Mouse (Mus musculus) neural tube, embryonic 12.5 days (tissue): Measurements from ENCODE around the gene Cbln4. TPM values are rescaled to one million over a fixed set of nuclear protein-coding genes. Genes with fewer than 3 reads are reported as not detected.

Source experiments
- ATAC-seq: fragments of 200-750 bp; cut with Nextera tagmentation; 2 replicates; pipeline ENCODE4 v1.8.0; 2017; ENCODE audit warnings: low read depth, mild to moderate bottlenecking, moderate TSS enrichment, moderate library complexity; ENCODE audit not compliant: low FRiP score
- H3K27ac ChIP-seq: fragments of 300-500 bp; sonication (generic); 2 replicates; pipeline ENCODE4 v1.5.1; 2016
- H3K27me3 ChIP-seq: fragments of 300-500 bp; sonication (generic); replicated peaks from 2 replicates; pipeline ENCODE4 v1.6.1; 2016; ENCODE audit warnings: mild to moderate bottlenecking
- H3K36me3 ChIP-seq: fragments of 300-500 bp; sonication (generic); 2 replicates; pipeline ENCODE4 v1.6.1; 2016; ENCODE audit warnings: mild to moderate bottlenecking
- H3K4me1 ChIP-seq: fragments of 300-500 bp; sonication (generic); 2 replicates; pipeline ENCODE4 v1.6.1; 2016
- H3K4me2 ChIP-seq: fragments of 300-500 bp; sonication (generic); replicated peaks from 2 replicates; pipeline ENCODE4 v1.6.1; 2016; ENCODE audit warnings: mild to moderate bottlenecking
- H3K4me3 ChIP-seq: fragments of 300-500 bp; sonication (generic); 2 replicates; pipeline ENCODE4 v1.5.1; 2016
- H3K9ac ChIP-seq: fragments of 300-500 bp; sonication (generic); 2 replicates; pipeline ENCODE4 v1.6.1; 2016; ENCODE audit warnings: mild to moderate bottlenecking
- H3K9me3 ChIP-seq: fragments of 300-500 bp; sonication (generic); 2 replicates; pipeline ENCODE4 v1.6.1; 2016; ENCODE audit warnings: mild to moderate bottlenecking
- WGBS: fragments of 180-500 bp; shearing (Covaris S2); methylation state at CpG from one replicate; pipeline ENCODE4 v1.1.7; 2016; 5-methylcytosine and 5-hydroxymethylcytosine counted together
- polyA plus RNA-seq: library from polyadenylated mRNA; unstranded; fragments of >200 nt; fragmentation: Nextera tagmentation; extraction: Ambion mirVana; gene quantifications from 2 replicates; pipeline ENCODE4 v1.2.1, GENCODE M21; 2016

The Cbln4 gene
- polyA plus RNA-seq, result 6.9 and 8.9 TPM in 2 replicates

GRCm38 (mm10) chr2:172043235-172043610 is at the start of gene Cbln4:
Gene Cbln4, minus strand, starts transcription at chr2:172043466.
- under 1% methylated on average over 23 of the region's 23 CpGs for WGBS
- peak within 1 kb of the TSS; percentile 35 for H3K4me3 ChIP-seq
- peak within 1 kb of the TSS; percentile 82 for H3K4me2 ChIP-seq
- H3K9me3 ChIP-seq, result no peaks in the 10 kb centered on the region
- H3K27me3 ChIP-seq, result peaks cover 47% of the 10 kb centered on the region
- H3K36me3 ChIP-seq, result no peaks in the 10 kb centered on the region
- H3K9ac ChIP-seq, result peak within 1 kb of the TSS; percentile 63
- no peak for ATAC-seq
- H3K27ac ChIP-seq, result no peak within 1 kb of the TSS
- H3K4me1 ChIP-seq, result peaks cover 30% of the 10 kb centered on the region

GRCm38 (mm10) chr2:172078596-172078995 is 35.3 kb upstream of the Cbln4 start:
- H3K4me2 ChIP-seq, result no peak overlapping the region
- H3K27me3 ChIP-seq, result no peaks in the 10 kb centered on the region
- no peaks in the 10 kb centered on the region for H3K36me3 ChIP-seq
- no peak for ATAC-seq
- no peak overlapping the region for H3K4me3 ChIP-seq
- H3K9ac ChIP-seq, result no peak overlapping the region
- no peak overlapping the region for H3K27ac ChIP-seq
- no peaks in the 10 kb centered on the region for H3K4me1 ChIP-seq
- 91% methylated on average over 3 of the region's 3 CpGs for whole genome bisulfite sequencing
- no peaks in the 10 kb centered on the region for H3K9me3 ChIP-seq

- Histone ChIP-seq H3K9me3 (no peaks in the 10 kb centered on the region), H3K36me3 (no peaks in the 10 kb centered on the region), H3K4me3 (no peak overlapping the region), H3K4me1 (no peaks in the 10 kb centered on the region), H3K9ac (no peak overlapping the region), H3K4me2 (no peak overlapping the region), H3K27me3 (no peaks in the 10 kb centered on the region), H3K27ac (no peak overlapping the region)
- WGBS, result 88% methylated on average over 5 of the region's 5 CpGs
- ATAC-seq, result no peak
These were observed 33.0 kb upstream of the Cbln4 start for GRCm38 (mm10) chr2:172076295-172076694.

GRCm38 (mm10) chr2:172062876-172063275 is 19.6 kb upstream of the Cbln4 start:
- H3K27ac ChIP-seq, result no peak overlapping the region
- ATAC-seq, result no peak
- no peaks in the 10 kb centered on the region for H3K4me1 ChIP-seq
- no peaks in the 10 kb centered on the region for H3K27me3 ChIP-seq
- WGBS, result 92% methylated on average over 7 of the region's 7 CpGs
- H3K4me3 ChIP-seq, result no peak overlapping the region
- H3K4me2 ChIP-seq, result no peak overlapping the region
- no peak overlapping the region for H3K9ac ChIP-seq
- no peaks in the 10 kb centered on the region for H3K36me3 ChIP-seq
- no peaks in the 10 kb centered on the region for H3K9me3 ChIP-seq

- Histone ChIP-seq H3K36me3 (no peaks in the 10 kb centered on the region), H3K9ac (no peak overlapping the region), H3K27me3 (no peaks in the 10 kb centered on the region), H3K4me3 (no peak overlapping the region), H3K9me3 (no peaks in the 10 kb centered on the region), H3K4me1 (no peaks in the 10 kb centered on the region), H3K27ac (no peak overlapping the region), H3K4me2 (no peak overlapping the region)
- no peak for ATAC-seq
- 63% methylated on average over 3 of the region's 3 CpGs for WGBS
These were observed 16.5 kb upstream of the Cbln4 start for GRCm38 (mm10) chr2:172059747-172060146.

- 76% methylated on average over 7 of the region's 7 CpGs for WGBS
- no peak overlapping the region for H3K4me3 ChIP-seq
- H3K36me3 ChIP-seq, result no peaks in the 10 kb centered on the region
- H3K9me3 ChIP-seq, result no peaks in the 10 kb centered on the region
- H3K9ac ChIP-seq, result no peak overlapping the region
- H3K27ac ChIP-seq, result no peak overlapping the region
- H3K4me1 ChIP-seq, result no peaks in the 10 kb centered on the region
- no peaks in the 10 kb centered on the region for H3K27me3 ChIP-seq
- H3K4me2 ChIP-seq, result no peak overlapping the region
- ATAC-seq, result no peak
These were observed 15.8 kb upstream of the Cbln4 start for GRCm38 (mm10) chr2:172058936-172059665.

- Histone ChIP-seq H3K27me3 (peaks cover 39% of the 10 kb centered on the region), H3K4me1 (peaks cover 20% of the 10 kb centered on the region), H3K9ac (no peak overlapping the region), H3K4me2 (no peak overlapping the region), H3K27ac (no peak overlapping the region), H3K9me3 (no peaks in the 10 kb centered on the region), H3K4me3 (no peak overlapping the region), H3K36me3 (no peaks in the 10 kb centered on the region)
- WGBS, result 48% methylated on average over 7 of the region's 7 CpGs
- no peak for ATAC-seq
These were observed 2.7 kb upstream of the Cbln4 start for GRCm38 (mm10) chr2:172046002-172046401.

- Histone ChIP-seq H3K27ac (no peak overlapping the region), H3K4me1 (peaks cover 30% of the 10 kb centered on the region), H3K4me2 (peak overlapping the region; percentile 82), H3K27me3 (peaks cover 47% of the 10 kb centered on the region), H3K9me3 (no peaks in the 10 kb centered on the region), H3K4me3 (peak overlapping the region; percentile 35), H3K36me3 (no peaks in the 10 kb centered on the region), H3K9ac (peak overlapping the region; percentile 63)
- no peak; the same call in 1 of the 2 replicates for ATAC-seq
- WGBS, result under 1% methylated on average over 46 of the region's 46 CpGs
These were observed 545 bp downstream of the Cbln4 start for GRCm38 (mm10) chr2:172042607-172043234.

- peak overlapping the region; percentile 35 for H3K4me3 ChIP-seq
- no peak overlapping the region for H3K27ac ChIP-seq
- H3K4me1 ChIP-seq, result peaks cover 30% of the 10 kb centered on the region
- ATAC-seq, result peak; percentile 30; the same call in 1 of the 2 replicates
- H3K9ac ChIP-seq, result peak overlapping the region; percentile 63; the same call in 1 of the 2 replicates
- H3K4me2 ChIP-seq, result peak overlapping the region; percentile 82
- WGBS, result under 1% methylated on average over 34 of the region's 34 CpGs
- H3K36me3 ChIP-seq, result no peaks in the 10 kb centered on the region
- H3K9me3 ChIP-seq, result no peaks in the 10 kb centered on the region
- H3K27me3 ChIP-seq, result peaks cover 47% of the 10 kb centered on the region
These were observed 1.1 kb downstream of the Cbln4 start for GRCm38 (mm10) chr2:172042125-172042524.

GRCm38 (mm10) chr2:172040859-172041258 is 2.4 kb downstream of the Cbln4 start:
- Histone ChIP-seq H3K9ac (no peak overlapping the region), H3K27me3 (peaks cover 47% of the 10 kb centered on the region), H3K4me2 (peak overlapping the region; percentile 82), H3K9me3 (no peaks in the 10 kb centered on the region), H3K4me3 (peak overlapping the region; percentile 9; the same call in 1 of the 2 replicates), H3K36me3 (no peaks in the 10 kb centered on the region), H3K27ac (no peak overlapping the region), H3K4me1 (peaks cover 30% of the 10 kb centered on the region)
- ATAC-seq, result peak; percentile 21
- 49% methylated on average over 10 of the region's 10 CpGs for WGBS

- peaks cover 43% of the 10 kb centered on the region for H3K27me3 ChIP-seq
- no peaks in the 10 kb centered on the region for H3K36me3 ChIP-seq
- H3K9ac ChIP-seq, result no peak overlapping the region
- no peak overlapping the region for H3K4me3 ChIP-seq
- WGBS, result 90% methylated on average over 5 of the region's 5 CpGs
- H3K27ac ChIP-seq, result no peak overlapping the region
- peaks cover 30% of the 10 kb centered on the region for H3K4me1 ChIP-seq
- H3K4me2 ChIP-seq, result 0 out of 2 replicates have a peak overlapping the region, but pooled peaks have one; percentile 82
- no peak for ATAC-seq
- no peaks in the 10 kb centered on the region for H3K9me3 ChIP-seq
These were observed 3.7 kb downstream of the Cbln4 start for GRCm38 (mm10) chr2:172039601-172040000.

- H3K4me3 ChIP-seq, result no peak overlapping the region
- no peaks in the 10 kb centered on the region for H3K9me3 ChIP-seq
- H3K36me3 ChIP-seq, result no peaks in the 10 kb centered on the region
- ATAC-seq, result no peak
- H3K9ac ChIP-seq, result no peak overlapping the region
- H3K27me3 ChIP-seq, result no peaks in the 10 kb centered on the region
- H3K27ac ChIP-seq, result no peak overlapping the region
- 68% methylated on average over 5 of the region's 5 CpGs for WGBS
- H3K4me2 ChIP-seq, result no peak overlapping the region
- no peaks in the 10 kb centered on the region for H3K4me1 ChIP-seq
These were observed 9.0 kb downstream of the Cbln4 start for GRCm38 (mm10) chr2:172034281-172034680.
